Mouse (Mus musculus) limb, embryonic 11.5 days (tissue): ENCODE data around the gene Psmg4. TPM values are rescaled to one million over a fixed set of nuclear protein-coding genes. Genes with fewer than 3 reads are reported as not detected.

Source experiments
- ATAC-seq: fragments of 200-750 bp; cut with Nextera tagmentation; 2 replicates; pipeline ENCODE4 v1.8.0; 2017; ENCODE audit warnings: low read depth; ENCODE audit not compliant: insufficient number of reproducible peaks, low FRiP score, low TSS enrichment
- DNase-seq: peaks from one replicate; pipeline ENCODE4 v3.0.0-alpha.2; 2015; ENCODE audit warnings: low spot score
- H3K27ac ChIP-seq: fragments of 300-500 bp; sonication (generic); replicated peaks from 2 replicates; pipeline ENCODE4 v1.5.1; 2014; ENCODE audit warnings: low read depth, mild to moderate bottlenecking, low read length
- H3K27me3 ChIP-seq: fragments of 300-500 bp; sonication (generic); 2 replicates; pipeline ENCODE4 v1.6.1; 2014; ENCODE audit warnings: mild to moderate bottlenecking, low read length, mixed read lengths; ENCODE audit not compliant: control insufficient read depth, insufficient read depth
- H3K36me3 ChIP-seq: fragments of 300-500 bp; sonication (generic); 2 replicates; pipeline ENCODE4 v1.6.1; 2014; ENCODE audit warnings: mild to moderate bottlenecking, low read length, moderate library complexity, mixed read lengths; ENCODE audit not compliant: control insufficient read depth, insufficient read depth
- H3K4me1 ChIP-seq: fragments of 300-500 bp; sonication (generic); 2 replicates; pipeline ENCODE4 v1.6.1; 2014; ENCODE audit warnings: low read length, mixed read lengths; ENCODE audit not compliant: control insufficient read depth, insufficient read depth
- H3K4me2 ChIP-seq: fragments of 300-500 bp; sonication (generic); 2 replicates; pipeline ENCODE4 v1.6.1; 2014; ENCODE audit warnings: low read depth, mild to moderate bottlenecking, moderate library complexity; ENCODE audit not compliant: severe bottlenecking
- H3K4me3 ChIP-seq: fragments of 300-500 bp; sonication (generic); 2 replicates; pipeline ENCODE4 v1.5.1; 2014; ENCODE audit warnings: low read depth, low read length
- H3K9ac ChIP-seq: fragments of 300-500 bp; sonication (generic); 2 replicates; pipeline ENCODE4 v1.6.1; 2014; ENCODE audit warnings: mild to moderate bottlenecking, low read length
- H3K9me3 ChIP-seq: fragments of 300-500 bp; sonication (generic); 2 replicates; pipeline ENCODE4 v1.6.1; 2016; ENCODE audit warnings: low read length; ENCODE audit not compliant: control insufficient read depth
- WGBS: fragments of 180-500 bp; shearing (Covaris S2); extraction: QIAGEN DNeasy Blood & Tissue Kit; methylation state at CpG from one replicate; pipeline ENCODE4 v1.1.7; 2014; 5-methylcytosine and 5-hydroxymethylcytosine counted together
- polyA plus RNA-seq: library from polyadenylated mRNA; unstranded; fragments of >200 nt; fragmentation: Nextera tagmentation; extraction: Ambion mirVana; gene quantifications from 2 replicates; pipeline ENCODE4 v1.2.1, GENCODE M21; 2014

Gene Psmg4
- polyA plus RNA-seq, 1 experiment from 2014 or later = 88.2 TPM

DNA sequence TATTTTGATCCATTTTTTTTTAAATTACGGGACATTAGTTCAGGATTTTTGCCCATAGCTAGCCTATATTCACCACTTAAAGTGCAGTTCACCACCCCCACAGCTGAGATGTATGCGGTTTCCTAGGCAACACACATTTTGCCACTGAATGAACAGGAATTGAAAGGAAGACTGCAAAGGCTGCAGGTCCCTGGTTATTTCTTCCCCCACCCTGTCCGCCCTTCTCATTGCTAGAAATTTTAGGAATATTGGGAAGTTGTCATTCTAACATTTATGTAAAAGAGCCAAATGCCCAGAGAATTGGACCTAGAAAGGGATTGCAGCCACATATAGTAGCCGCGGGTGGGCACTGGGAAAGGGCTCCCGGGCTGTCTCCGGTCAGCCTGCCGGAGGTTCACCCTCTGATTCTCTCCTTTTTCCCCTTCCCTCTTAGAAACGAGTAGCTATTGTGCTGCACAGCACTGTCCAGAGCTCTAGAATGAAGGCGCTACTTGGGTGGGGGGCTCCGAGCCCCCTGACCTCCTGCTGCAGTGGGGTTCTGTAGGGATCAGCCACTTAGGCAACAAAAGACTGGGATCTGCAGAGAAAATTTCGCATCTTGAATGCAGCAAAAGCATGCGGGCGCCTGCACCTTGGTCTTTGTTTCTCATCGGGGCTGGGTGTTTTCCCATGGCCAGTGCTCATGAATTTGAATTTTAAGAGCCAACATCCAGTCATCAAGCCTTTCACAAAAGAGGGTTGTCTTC lies 29.3 kb upstream of the Psmg4 start:
- no peak for ATAC-seq
- no peak overlapping the region for H3K27ac ChIP-seq
- 6% methylated on average over 15 of the region's 15 CpGs for WGBS
- H3K9me3 ChIP-seq = no peaks in the 10 kb centered on the region
- H3K4me3 ChIP-seq = peak overlapping the region; percentile 12; the same call in 1 of the 2 replicates
- 0 out of 2 replicates have a peak, but pooled peaks cover 6% of the 10 kb centered on the region for H3K27me3 ChIP-seq
- H3K4me1 ChIP-seq = peaks cover 22% of the 10 kb centered on the region
- peak overlapping the region; percentile 66 for H3K4me2 ChIP-seq
- H3K36me3 ChIP-seq = no peaks in the 10 kb centered on the region
- DNase-seq = peak; percentile 53
- peak overlapping the region; percentile 67 for H3K9ac ChIP-seq

GRCm38 (mm10) chr13:34134276-34134675 lies 28.5 kb upstream of the Psmg4 start:
- H3K9ac ChIP-seq = no peak overlapping the region
- no peak for DNase-seq
- H3K36me3 ChIP-seq = no peaks in the 10 kb centered on the region
- no peaks in the 10 kb centered on the region for H3K9me3 ChIP-seq
- H3K4me3 ChIP-seq = no peak overlapping the region
- 0 out of 2 replicates have a peak, but pooled peaks cover 6% of the 10 kb centered on the region for H3K27me3 ChIP-seq
- 72% methylated on average over 7 of the region's 7 CpGs for WGBS
- peaks cover 22% of the 10 kb centered on the region for H3K4me1 ChIP-seq
- ATAC-seq = no peak
- H3K4me2 ChIP-seq = no peak overlapping the region
- no peak overlapping the region for H3K27ac ChIP-seq

- H3K36me3 ChIP-seq = no peaks in the 10 kb centered on the region
- 80% methylated on average over 7 of the region's 7 CpGs for WGBS
- ATAC-seq = no peak
- no peaks in the 10 kb centered on the region for H3K9me3 ChIP-seq
- peaks cover 16% of the 10 kb centered on the region for H3K4me1 ChIP-seq
- H3K4me2 ChIP-seq = no peak overlapping the region
- H3K9ac ChIP-seq = no peak overlapping the region
- DNase-seq = no peak
- H3K4me3 ChIP-seq = no peak overlapping the region
- no peak overlapping the region for H3K27ac ChIP-seq
- 0 out of 2 replicates have a peak, but pooled peaks cover 6% of the 10 kb centered on the region for H3K27me3 ChIP-seq
Measured at GRCm38 (mm10) chr13:34136605-34137004, 26.2 kb upstream of the Psmg4 start.

DNA sequence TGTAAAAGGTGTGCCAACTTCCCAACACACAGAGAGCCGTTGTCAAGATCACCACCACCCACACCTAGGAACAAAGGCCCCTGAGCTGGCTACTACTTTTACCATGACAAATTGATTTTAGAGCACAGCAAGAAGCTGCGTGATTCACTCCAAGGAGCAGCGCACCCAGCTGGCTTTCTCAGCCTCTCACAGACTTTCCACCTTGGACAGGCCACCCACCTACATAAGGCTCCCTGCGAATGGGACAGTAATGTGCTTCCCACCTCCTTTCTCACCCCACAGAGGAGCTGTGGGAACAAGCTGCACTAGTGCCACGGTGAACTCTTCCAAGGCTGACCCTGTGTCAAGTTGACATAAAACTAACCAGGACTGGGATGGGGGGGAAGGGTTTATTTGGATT lies 19.4 kb upstream of the Psmg4 start:
- Histone ChIP-seq H3K4me3 (no peak overlapping the region), H3K9me3 (no peaks in the 10 kb centered on the region), H3K4me2 (no peak overlapping the region), H3K27me3 (no peaks in the 10 kb centered on the region), H3K4me1 (no peaks in the 10 kb centered on the region), H3K36me3 (no peaks in the 10 kb centered on the region), H3K9ac (no peak overlapping the region), H3K27ac (no peak overlapping the region)
- DNase-seq (no peak), ATAC-seq (no peak)
- WGBS = 60% methylated on average over 5 of the region's 5 CpGs

- no peak overlapping the region for H3K4me2 ChIP-seq
- ATAC-seq (no peak), DNase-seq (no peak)
- peaks cover 3% of the 10 kb centered on the region for H3K4me1 ChIP-seq
- H3K27me3 ChIP-seq = no peaks in the 10 kb centered on the region
- WGBS = 70% methylated on average over 3 of the region's 3 CpGs
- no peak overlapping the region for H3K9ac ChIP-seq
- H3K36me3 ChIP-seq = no peaks in the 10 kb centered on the region
- H3K4me3 ChIP-seq = no peak overlapping the region
- H3K27ac ChIP-seq = no peak overlapping the region
- H3K9me3 ChIP-seq = no peaks in the 10 kb centered on the region
Measured at GRCm38 (mm10) chr13:34146916-34147315, 15.8 kb upstream of the Psmg4 start.

DNA sequence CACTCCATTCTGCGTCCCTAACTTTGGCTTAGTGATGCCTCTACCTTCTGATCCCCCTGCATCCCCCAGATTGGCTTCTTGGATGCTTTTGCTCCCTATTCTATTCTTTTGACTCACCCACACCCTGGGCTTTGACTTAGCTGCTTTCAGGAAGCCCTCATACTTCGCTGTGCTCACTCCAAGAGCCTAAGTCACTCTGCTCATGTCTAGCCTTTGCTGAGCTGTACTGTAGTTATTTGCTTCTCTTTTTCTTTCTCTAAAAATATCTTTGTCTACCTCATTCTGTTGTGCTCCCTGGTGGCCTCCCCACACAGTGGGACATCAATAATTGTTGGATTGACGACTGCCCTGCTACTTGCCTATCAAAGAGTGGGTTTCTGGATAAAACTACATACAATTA lies 14.6 kb upstream of the Psmg4 start:
- Histone ChIP-seq H3K36me3 (no peaks in the 10 kb centered on the region), H3K4me3 (no peak overlapping the region), H3K9me3 (no peaks in the 10 kb centered on the region), H3K4me1 (peaks cover 3% of the 10 kb centered on the region), H3K9ac (no peak overlapping the region), H3K27me3 (no peaks in the 10 kb centered on the region), H3K4me2 (no peak overlapping the region), H3K27ac (no peak overlapping the region)
- ATAC-seq (no peak), DNase-seq (no peak)
- WGBS = 89% methylated on average over 3 of the region's 3 CpGs

- H3K9ac ChIP-seq = peak overlapping the region; percentile 61
- 6% methylated on average over 23 of the region's 23 CpGs for WGBS
- H3K4me2 ChIP-seq = peak overlapping the region; percentile 67
- H3K36me3 ChIP-seq = no peaks in the 10 kb centered on the region
- H3K4me1 ChIP-seq = peaks cover 3% of the 10 kb centered on the region
- ATAC-seq = peak; percentile 59
- H3K27me3 ChIP-seq = no peaks in the 10 kb centered on the region
- H3K27ac ChIP-seq = 0 out of 2 replicates have a peak overlapping the region, but pooled peaks have one; percentile 30
- no peaks in the 10 kb centered on the region for H3K9me3 ChIP-seq
- H3K4me3 ChIP-seq = peak overlapping the region; percentile 35
- DNase-seq = peak; percentile 75
Measured at GRCm38 (mm10) chr13:34148767-34149392, 13.9 kb upstream of the Psmg4 start.

DNA sequence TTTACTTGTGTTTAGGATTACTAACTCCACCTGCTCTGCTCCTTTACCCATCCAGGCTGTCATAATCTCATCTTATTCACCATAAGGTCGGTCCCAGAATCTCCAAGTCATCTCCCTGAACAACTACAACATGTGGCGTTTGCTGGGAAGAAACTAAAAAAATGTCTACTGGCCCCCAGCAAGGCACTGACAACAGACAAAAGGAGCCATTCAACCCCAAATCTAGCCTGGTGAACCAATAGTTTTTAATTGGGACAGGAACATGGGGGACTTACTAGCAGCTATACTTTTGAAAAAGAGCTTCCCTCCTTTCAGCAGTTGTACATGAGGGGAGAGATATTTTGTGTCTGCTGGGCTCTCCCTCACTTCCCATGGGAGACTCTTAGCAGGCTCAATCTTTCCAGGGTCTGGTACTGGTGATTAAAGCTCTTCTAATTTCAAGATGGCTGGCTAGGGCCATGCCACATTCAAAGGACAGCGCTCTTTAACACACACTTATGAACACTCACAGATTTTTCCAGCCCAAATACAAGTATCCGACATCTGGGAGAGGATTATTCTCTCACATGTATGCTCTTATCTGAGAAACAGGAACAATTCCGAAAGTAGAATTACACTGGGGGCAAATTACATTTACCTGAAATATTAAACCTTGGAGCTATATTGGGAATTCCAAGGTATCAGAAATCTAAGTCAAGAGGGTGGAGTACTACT lies 13.1 kb upstream of the Psmg4 start:
- DNase-seq (no peak), ATAC-seq (no peak)
- 61% methylated on average over 5 of the region's 5 CpGs for WGBS
- Histone ChIP-seq H3K36me3 (no peaks in the 10 kb centered on the region), H3K27ac (no peak overlapping the region), H3K4me3 (peak overlapping the region; percentile 35), H3K9me3 (no peaks in the 10 kb centered on the region), H3K4me1 (peaks cover 3% of the 10 kb centered on the region), H3K4me2 (peak overlapping the region; percentile 67), H3K27me3 (no peaks in the 10 kb centered on the region), H3K9ac (peak overlapping the region; percentile 61)
